Mouse (Mus musculus) ZHBTc4 (cell line): ENCODE data around the gene Lamb2.

Experiments
- DNase-seq: peaks from one replicate; pipeline ENCODE4 v3.0.0-alpha.2; 2011; ENCODE audit warnings: low read depth, low spot score

The Lamb2 gene

DNA sequence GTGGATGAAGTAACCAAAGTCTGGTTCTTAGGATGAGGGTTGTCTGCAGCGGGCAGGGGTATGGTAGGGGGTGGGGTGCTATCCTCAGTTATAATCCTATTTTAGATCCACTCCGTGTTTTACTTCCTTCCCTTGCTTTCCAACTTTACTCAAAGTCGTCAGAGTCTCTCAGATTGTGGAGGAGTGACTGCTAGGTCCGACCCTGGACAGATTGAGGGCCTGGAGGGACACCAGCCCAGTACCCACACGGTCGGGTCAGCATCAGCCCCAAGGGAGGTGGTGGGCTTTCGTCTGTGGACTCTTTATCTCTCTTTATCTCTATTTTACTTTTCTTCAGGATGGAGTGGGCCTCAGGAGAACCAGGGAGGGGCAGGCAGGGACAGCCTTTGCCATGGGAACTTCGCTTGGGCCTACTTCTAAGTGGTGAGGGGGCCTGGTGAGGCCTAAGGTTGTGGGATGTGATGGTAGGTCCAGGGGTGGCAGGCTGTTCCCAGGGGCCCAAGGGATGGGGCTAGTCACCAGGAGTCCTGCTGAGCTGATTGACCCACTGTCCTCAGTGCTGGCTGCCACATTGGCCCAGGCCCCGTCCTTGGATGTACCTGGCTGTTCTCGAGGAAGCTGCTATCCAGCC lies at the start of gene Lamb2:
Gene Lamb2, plus strand, starts transcription at position 16 of the 631 bp plus-strand sequence.
- peak; percentile 88 for DNase-seq

DNA sequence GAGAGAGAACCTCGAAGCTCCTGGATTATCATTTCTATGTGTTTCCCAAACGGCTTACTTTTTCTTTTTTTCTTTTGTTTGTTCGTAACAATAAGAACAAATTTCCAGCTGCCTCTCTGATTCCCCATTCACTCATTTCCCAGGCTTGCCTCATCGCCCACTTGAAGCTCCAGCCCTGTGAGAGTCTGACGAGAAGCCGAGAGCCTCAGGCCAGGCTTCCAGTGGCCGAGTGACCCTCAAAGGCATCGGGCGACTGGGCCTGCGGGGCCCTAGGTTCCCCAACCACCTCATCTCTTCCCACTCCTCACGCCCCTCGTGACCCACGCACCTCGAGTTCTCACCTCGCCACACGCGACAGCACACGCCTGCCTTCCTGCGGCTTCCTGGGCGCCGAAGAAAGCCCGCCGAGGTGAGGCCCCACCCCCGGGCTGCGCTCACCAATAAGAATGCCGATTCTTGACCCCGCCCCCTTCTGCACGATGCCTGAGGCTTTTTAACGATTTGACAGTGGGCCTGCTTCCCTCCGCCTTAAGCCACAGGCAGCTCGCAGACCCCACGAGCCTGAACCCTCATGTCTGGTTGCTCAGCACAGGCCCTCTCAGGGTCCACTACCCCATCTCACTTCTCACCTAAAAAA lies 48.0 kb upstream of the Lamb2 start:
- peak; percentile 93 for DNase-seq

DNA sequence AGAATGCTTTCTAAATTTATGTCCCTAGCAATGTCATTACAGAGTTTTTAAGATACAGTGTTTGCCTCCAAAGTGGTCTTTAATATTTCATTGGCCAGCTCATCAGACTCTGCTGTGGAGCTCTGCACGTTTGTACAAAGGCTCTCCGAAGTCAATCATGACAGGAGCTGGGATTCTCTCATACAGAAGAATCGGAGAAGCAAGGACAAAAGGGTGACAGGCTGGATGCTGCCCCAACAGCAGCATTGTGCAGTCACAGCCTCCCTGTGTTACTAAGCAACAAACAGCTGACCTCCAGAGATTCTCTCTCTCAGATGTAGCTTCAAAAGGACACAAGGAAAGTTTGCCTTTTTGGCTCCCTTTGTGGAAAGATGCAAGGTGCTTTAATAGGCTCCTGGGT lies 43.4 kb upstream of the Lamb2 start, which contains the start of gene BC048562:
Gene BC048562, plus strand, starts transcription at position 301 of the 400 bp plus-strand sequence.
- no peak for DNase-seq

DNA sequence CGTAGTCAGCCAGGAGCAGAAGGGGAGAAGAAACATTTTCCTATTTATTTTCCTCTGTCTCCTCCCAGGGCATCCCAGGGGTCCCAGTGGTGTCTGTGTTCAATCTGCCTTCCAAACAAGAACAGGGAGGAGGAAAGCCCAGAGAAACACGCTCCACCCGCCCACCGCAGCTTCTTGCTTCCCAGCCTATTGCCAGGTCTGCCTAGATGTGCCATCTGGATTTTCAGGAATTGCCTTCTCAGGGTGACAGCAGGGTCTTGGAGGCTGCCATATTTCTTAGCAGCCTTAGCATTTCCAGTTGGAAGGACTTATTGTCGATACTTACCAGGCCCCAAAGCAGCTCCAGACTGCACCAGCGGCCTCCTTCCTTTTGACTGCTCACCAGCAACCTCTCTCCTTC lies 40.4 kb upstream of the Lamb2 start:
- DNase-seq: no peak

DNA sequence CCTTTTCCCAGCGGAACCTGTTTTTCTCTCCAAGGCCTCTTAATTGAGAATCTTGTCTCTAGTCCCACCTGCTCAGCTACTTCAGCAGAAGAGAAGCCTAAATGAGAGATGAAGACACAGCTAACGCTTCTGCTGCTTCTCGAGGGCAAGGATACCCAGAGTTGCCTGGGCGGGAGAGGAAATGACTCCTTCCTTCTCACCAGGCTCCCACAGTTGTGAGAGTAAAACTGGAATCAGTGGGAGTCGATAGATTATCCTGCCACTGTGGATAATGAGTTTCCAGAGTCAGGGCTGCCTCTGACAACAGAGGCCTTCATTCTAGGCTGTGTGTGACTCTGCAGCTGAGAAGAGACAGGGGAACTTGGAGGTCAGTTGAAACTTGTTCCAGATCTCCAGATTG lies 39.1 kb upstream of the Lamb2 start:
- DNase-seq: no peak

DNA sequence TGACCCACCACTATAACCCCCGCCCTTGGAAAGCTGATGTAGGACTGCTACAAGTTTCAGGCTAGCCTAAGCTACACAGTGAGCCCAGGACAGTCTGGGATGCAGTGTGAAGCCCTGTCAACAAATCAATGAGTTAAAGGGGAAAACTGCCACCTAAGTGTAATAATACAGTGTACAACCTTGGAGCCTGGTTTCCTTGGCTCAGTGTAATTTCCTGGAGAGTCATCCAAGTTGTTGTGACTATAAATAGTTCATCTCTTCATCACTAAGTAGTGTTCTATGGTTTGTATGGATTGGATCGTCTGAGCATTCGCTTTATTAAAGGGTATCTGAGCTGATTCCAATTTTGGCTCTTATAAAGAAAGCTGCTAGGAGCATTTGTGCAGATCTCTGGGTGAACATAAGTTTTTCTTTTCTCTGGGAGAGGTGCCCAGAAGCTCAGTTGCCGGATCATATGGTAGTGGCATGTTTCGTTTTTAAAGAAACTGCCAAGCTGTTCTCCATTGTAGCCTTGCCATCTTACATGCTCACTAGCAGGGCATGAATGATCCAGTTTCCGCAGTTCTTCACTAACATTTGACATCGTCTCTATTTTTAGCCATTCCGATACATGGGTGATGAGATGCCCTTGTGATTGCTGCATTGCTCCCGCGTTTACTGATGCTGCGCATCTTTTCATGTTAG lies 38.2 kb upstream of the Lamb2 start:
- DNase-seq: no peak

DNA sequence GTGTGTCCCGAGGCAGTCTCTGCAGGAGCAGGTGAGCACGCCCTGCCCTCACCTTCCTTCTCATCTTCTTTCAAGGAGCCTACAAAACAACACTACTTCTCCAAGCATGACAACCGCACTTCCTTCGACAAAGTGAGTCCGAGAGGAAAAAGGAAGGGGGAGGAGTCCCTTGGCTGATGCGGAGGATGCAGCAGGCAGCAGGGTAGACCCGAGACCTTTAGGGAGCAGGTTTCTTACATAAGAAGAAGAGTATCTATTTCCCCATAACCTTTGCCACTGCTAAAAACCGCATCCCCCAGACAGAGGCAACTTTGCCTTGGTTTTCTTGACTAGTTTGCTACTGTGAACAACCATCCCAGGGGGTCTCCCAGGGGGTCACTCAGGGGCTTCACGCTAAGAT lies 34.4 kb upstream of the Lamb2 start:
- no peak for DNase-seq

DNA sequence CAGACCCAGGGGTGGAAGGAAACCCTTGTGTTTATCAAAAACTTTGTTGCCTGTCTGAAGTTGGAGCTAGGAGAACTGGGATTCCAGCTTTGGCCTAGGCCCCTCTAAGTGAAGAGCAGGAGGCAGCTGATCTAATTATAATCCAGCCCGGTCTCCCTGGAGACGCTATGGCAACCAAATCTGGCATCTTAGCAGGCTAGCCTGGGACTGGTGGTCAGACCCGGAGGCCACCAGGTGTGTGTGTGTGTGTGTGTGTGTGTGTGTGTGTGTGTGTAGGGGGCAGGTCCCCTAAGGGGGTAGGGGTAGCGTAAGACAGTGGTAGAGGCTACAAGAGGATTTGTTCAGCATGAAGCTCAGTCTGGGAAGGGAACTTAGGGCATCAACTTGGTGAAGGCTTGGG lies 29.7 kb upstream of the Lamb2 start:
- DNase-seq: peak; percentile 41

DNA sequence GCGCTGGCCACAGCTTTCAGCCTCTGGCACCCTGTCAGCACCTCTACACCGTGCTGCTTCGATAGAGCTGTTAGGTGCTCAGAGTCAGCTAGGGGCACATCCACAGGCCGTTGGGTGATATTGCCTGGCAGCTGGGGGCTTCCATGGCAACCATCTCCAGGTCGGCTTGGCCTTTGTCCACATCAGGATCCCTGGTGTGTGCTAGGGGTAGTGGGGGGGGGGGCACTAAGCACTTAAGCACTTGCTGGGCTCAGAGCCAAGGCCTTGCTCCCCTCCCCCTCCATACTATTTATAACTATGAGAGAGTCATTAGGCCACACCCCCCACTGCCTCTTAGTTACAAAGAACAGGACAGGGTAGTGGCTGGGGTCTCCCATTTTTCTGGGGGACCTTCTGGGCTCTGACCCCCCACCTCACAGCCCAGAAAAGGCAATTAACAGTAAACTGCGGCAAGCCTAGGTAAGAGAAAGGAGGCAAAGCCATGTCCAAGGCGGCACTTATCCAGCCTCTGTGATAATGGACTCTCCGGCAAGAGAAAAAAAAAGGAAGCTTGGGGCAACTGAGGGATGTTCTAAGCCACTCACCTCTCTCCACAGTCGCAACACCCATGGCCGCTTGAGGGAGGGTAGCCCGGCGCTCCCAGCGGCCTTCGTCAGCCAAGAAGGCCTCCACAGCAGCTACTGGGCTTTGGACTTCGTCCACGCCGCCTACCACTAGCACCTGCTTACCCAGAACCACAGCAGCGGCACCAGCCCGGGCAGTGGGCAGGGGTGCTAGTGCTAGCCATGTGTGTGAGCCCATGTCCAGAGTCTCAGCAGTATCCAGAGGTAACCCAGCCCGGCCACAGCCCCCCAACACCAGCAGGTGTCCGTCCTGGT lies 29.0 kb upstream of the Lamb2 start:
- no peak for DNase-seq

DNA sequence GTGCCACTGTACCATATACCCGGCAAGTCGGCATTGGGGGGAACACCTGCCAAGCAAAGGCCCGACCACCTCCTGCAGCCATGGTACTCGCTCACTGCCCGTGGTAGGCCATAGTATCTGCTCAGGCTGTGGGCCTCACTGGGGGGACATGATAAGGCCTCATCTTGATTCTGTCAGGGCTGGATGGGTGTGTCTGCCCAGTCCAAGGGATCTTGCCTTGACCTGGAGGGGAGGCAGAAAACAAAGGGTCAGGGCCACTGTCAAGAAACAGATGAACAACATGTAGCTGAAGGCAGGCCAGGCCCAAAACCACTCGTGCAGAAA lies 28.4 kb upstream of the Lamb2 start:
- DNase-seq: no peak

DNA sequence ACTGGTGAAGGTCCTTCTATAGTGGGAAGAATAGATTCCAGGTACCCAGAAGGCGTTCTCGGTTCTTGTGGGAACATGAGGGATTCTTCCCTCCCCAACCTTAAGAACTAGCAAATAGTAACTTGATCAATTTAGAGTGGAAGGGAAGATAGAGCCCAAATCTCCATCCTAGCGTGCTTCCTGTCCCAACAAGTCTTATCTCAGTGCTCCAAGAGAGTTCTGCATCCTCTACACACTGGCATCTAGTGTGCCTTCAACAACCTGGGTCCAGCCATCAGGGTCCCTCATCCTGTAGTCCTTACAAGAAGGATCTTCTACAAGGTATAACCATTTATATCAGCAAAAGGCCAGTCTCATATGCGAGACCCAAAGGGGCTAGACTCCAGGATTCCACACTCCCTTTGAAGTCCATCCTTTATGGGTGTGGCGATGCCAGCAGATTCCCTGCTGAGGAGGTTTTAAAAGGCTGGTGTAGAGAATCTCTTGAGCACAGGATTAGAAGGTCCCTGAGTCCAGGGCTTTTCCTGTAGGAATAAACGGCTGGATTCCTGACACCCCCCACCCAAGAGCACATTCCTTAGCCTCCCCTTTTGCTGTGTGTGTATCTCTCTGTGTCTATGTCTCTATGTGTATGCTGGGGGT lies 27.9 kb upstream of the Lamb2 start:
- DNase-seq: peak; percentile 61

DNA sequence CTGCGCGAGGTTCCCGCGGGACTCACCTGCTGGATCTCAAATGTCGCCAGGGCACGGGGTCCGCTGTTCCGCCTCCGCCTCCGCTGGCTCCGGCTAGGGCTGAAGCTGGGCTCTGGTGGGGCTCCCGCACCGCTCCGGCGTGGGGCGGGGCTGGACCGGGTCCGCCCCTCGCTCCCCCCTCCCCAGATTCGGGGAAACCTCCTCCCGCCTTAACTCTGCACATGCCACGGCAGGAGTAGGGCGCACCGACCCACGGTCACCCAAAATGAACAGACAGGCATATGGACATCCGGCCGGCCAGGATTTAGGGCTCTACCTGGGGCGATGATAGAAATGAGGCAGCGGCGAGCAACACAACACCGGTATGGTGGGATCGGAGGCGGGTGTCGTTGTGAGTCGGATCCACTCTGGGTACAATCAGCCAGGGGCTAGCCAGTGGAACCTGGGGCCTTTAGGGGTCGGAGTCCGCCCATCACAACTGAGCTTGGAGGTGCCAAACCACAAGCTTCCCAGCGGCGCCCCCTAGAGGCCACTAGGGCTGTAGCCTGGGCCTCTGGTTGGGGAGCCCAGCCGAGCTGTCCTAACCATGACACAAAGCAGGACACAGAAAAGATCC lies 27.1 kb upstream of the Lamb2 start:
- peak; percentile 90 for DNase-seq

DNA sequence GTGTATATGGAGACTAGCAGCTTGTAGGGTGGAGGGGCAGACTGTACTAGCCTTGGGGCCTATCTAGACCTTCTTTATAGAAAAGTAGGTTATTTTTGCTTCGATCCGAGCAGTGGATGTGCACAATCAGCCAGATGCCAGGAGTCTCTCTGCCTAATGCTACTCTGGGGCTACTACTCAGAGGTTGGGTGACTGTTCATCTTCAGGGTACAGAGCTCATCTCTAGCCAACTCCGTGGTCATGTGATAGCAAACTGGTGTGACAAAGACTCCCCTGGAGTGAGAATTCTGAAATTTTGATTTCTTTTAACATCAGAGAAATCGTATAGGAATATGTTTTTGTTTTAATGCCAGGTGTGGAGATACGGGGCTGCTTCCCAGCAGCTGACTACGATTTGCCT lies 26.6 kb upstream of the Lamb2 start:
- DNase-seq: no peak

DNA sequence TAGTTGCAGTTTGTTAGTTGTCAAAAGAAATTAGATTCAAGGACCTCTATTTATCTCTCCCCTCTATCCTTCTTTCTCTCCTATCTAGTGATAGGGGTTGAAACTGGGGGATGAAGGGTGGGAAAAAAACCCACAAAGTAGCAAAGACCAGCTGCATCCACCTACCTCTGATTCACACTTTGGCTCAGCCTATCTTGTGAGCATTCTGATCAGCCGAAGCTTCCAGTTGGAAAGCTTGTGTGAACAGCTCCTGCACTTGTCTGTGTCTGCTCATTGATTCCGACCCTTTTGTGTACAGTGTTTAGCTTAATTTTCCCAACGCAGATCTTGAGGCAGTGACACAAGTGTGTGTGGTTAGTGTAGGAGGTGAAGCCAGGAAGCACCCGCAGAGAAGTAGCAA lies 26.1 kb upstream of the Lamb2 start:
- DNase-seq: no peak

DNA sequence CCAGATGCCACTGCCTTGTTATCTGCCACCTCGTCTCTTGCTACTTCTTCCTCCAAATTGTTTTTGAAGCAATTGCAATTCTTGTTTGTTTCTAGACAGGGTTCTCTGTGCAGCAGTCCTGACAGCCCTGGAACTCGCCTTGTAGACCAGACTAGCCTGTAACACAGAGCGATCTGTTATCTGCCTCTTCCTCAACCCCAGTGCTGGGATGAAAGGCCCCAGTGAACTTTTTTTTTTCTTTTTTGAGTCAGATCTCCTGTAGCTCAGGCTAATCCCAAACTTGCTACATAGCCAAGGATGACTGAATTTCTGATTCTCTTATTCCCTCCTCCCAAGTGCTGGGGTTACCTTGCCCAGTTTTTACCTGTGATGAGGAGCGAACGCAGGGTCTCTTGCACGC lies 25.1 kb upstream of the Lamb2 start:
- no peak for DNase-seq

DNA sequence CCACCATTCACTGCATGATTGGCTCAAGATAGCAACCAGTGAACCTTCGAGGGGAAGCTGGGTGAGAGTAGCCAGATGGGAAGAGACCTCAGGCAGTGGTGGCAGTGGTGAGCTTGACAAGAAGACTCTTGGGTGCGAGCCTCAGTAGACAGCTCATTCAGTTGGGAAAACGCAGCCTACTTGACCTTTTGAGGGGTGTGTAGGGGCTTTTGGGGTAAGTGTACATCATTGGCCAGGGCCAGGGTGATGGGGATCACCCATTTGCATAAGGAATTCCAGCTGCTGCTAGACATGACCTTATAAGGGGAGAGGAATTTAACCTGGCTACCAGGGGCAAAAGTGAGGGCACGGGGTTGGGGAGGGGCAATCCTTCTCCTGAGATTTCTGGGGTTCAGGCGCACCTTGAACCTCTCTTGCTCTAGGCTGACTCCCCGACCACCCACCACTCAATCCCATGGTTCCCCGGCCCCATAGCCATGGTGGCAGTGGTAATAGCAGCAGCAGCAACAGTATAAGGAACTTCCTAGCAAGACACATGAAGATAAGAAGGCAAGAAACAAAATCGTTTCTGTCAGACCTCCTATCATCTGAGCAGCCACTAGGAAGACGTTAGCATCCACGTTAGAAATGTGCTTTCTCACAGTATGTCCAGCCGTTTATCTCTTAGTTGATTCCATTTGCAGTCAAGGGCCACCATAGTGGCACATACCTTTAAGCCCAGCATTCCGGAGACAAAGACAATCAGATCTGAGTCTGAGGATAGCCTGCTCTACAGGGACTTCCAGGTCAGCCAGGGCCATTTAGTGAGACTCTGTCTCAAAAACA lies 23.6 kb upstream of the Lamb2 start:
- DNase-seq: no peak

DNA sequence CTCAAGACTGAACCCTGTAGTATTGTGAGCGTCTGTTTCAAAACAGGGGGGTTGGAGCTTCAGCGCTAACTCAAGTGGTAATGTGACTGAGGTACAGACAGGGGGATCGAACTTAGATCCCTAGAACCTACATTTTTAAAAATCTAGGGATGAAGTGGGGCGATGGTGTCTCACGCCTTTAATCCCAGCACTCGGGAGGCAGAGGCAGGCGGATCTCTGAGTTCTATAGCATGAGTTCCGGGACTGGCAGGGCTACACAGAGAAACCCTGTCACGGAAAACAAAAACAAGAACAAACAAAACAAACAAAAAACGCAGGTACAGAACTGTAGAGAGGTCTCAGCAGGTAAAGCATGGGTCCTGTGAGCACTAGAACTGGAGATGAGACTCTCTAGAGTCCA lies 22.6 kb upstream of the Lamb2 start:
- no peak for DNase-seq

DNA sequence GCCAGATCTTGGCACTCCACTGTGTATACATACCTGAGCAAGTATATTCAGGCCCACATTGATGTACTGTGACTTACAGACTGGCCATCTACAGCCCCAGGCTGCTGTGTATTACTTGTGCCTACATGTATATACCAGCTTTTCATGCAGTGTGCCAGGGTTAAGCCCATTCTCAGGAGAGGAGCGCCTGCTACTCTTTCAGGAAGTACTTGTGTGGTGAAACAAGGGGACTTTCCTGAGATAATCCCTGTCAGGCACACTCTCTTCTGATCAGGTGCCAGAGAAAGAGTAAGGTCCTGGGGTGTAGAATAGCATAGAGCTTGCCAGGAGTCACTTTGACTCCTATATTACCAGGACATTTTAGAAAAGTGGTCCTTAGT lies 19.6 kb upstream of the Lamb2 start:
- no peak for DNase-seq

DNA sequence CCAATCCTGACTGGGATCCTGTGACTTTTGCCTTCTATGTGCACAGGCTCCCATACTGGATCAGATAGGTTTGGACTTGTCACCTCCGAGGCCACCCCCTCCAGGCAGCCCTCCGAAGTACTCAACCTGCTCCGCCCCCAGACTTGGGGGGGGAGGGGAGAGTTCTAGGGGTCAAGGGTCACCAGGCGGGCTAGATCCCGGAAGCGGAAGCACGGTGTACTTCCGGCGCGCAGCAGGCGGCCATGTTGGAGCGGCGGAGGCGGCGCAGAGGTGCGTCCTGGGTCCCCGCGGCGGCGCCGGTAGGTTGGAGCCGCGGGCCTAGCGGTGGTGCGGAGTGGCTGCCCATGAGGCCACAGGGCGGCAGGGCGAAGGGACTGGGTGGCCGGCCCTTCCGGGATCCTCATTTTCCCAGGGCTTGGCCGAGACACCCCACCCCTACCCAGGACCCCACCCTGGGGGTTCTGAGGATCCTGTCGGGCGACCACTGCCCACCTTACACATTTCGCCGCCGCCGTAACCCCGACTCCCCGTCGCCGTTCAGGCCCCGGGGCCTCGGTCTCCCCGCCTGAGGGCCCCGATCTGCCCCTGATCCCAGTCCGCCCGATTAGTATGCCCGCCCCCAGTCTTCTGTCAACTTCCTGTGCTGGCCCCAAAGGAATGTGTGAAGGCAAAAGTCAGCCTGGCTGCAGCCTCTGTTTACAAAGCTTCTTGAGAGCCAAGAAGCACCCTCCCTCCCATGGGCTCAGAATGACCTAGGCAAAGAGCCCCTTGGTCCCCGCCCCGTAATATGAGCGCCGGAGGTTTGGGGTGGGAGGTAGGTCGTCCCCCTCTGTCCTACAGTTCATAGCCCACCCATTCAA lies 19.0 kb upstream of the Lamb2 start, which contains the start of gene Ccdc71:
Gene Ccdc71, plus strand, starts transcription at position 209 of the 860 bp plus-strand sequence.
- peak; percentile 96 for DNase-seq
